Mouse (Mus musculus) midbrain, embryonic 10.5 days (tissue): ENCODE results near the gene Ppp1r26. TPM values are rescaled to one million over a fixed set of nuclear protein-coding genes. Genes with fewer than 3 reads are reported as not detected.

Experiments used
- DNase-seq: peaks from one replicate; pipeline ENCODE4 v3.0.0-alpha.2; 2017; ENCODE audit warnings: low spot score
- H3K27ac ChIP-seq: fragments of 300-500 bp; sonication (generic); replicated peaks from 2 replicates; pipeline ENCODE4 v1.5.1; 2016; ENCODE audit warnings: mild to moderate bottlenecking
- H3K27me3 ChIP-seq: fragments of 300-500 bp; sonication (generic); 2 replicates; pipeline ENCODE4 v1.6.1; 2016; ENCODE audit warnings: low read depth, mild to moderate bottlenecking; ENCODE audit not compliant: poor library complexity, severe bottlenecking
- H3K36me3 ChIP-seq: fragments of 300-500 bp; sonication (generic); 2 replicates; pipeline ENCODE4 v1.6.1; 2016; ENCODE audit warnings: mild to moderate bottlenecking, moderate library complexity
- H3K4me1 ChIP-seq: fragments of 300-500 bp; sonication (generic); 2 replicates; pipeline ENCODE4 v1.6.1; 2016
- H3K4me3 ChIP-seq: fragments of 300-500 bp; sonication (generic); 2 replicates; pipeline ENCODE4 v1.5.1; 2016; ENCODE audit warnings: mild to moderate bottlenecking, moderate library complexity
- H3K9me3 ChIP-seq: fragments of 300-500 bp; sonication (generic); replicated peaks from 2 replicates; pipeline ENCODE4 v1.6.1; 2016; ENCODE audit warnings: mild to moderate bottlenecking
- WGBS: fragments of 180-500 bp; shearing (Covaris S2); methylation state at CpG from one replicate; pipeline ENCODE4 v1.1.7; 2016; 5-methylcytosine and 5-hydroxymethylcytosine counted together
- polyA plus RNA-seq: library from polyadenylated mRNA; unstranded; fragments of >200 nt; fragmentation: Nextera tagmentation; extraction: Ambion mirVana; gene quantifications from 2 replicates; pipeline ENCODE4 v1.2.1, GENCODE M21; 2016

Ppp1r26 gene
- polyA plus RNA-seq, 1 experiment from 2014 or later, result 4.9 TPM

DNA sequence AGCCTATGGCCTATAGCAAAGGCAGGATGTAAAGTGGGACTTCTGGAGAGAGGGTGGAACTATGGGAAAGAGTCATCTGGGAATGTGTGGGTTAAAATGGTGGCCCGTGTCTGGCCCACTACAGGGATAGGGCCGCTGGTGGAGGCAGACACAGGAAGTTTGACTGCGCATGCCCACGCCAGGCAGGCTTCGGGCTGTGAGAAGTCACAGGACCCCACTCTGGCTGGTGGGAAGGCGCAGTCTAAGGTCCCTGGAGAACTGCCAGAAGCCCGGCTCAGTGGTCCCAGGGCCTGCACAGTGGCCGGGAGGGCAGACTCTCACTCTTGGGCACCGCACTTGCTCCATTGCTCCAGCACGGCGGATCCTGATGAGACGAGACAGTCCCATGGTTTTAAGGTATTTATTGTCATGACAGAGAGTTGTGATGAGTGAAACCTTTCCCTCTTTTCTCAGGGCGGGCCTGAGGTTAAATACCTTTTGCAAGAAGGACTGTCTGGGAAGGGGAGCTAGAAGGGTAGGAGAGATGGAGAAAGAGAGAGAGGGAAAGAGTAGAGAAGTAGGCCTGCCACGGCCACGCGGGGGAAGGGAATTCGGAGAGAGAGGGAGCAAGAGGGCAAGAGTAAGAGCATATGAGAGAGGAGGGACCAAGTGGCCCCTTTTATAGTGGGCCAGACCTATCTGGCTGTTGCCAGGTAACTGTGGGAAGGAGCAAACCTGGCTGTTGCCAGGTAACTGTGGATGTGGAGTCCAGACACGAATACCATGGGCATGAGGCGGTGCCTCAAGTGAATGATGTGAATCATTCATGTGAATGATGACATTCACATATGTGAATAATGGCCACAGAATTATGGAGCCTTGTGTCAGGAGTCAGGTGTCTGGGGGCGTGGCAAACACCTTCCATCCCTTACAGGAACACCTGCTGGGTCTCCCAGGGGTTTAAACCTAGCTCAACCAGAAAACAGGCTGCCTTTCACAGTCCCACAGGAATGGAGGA lies 32.9 kb downstream of the Ppp1r26 start:
- Histone ChIP-seq H3K27ac (no peak overlapping the region), H3K4me3 (no peak overlapping the region), H3K36me3 (no peaks in the 10 kb centered on the region), H3K27me3 (no peaks in the 10 kb centered on the region), H3K4me1 (peaks cover 4% of the 10 kb centered on the region; the same call in 1 of the 2 replicates), H3K9me3 (no peaks in the 10 kb centered on the region)
- WGBS, result 83% methylated on average over 20 of the region's 20 CpGs
- DNase-seq, result no peak

DNA sequence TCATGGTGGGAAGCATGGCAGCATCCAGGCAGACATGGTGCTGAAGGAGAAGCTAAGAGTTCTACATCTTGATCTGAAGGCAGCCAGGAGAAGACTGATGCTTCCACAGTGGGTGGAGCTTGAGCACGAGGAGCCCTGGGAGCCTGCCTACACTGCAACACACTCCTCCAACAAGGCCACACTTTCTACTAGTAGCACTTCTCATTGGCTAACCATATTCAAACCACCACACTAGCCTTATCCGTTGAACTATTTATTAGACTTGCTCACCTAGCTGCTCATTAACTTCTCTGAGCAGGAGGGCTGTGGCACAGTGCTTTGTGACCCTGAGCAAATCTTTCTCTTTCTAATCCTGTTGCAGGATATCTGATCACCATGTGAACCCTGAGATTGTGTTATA lies 37.3 kb downstream of the Ppp1r26 start:
- H3K27me3 ChIP-seq, result no peaks in the 10 kb centered on the region
- peaks cover 4% of the 10 kb centered on the region; the same call in 1 of the 2 replicates for H3K4me1 ChIP-seq
- no peak overlapping the region for H3K27ac ChIP-seq
- WGBS, result 76% methylated on average over 2 of the region's 2 CpGs
- no peaks in the 10 kb centered on the region for H3K36me3 ChIP-seq
- no peak overlapping the region for H3K4me3 ChIP-seq
- no peaks in the 10 kb centered on the region for H3K9me3 ChIP-seq
- DNase-seq, result no peak

DNA sequence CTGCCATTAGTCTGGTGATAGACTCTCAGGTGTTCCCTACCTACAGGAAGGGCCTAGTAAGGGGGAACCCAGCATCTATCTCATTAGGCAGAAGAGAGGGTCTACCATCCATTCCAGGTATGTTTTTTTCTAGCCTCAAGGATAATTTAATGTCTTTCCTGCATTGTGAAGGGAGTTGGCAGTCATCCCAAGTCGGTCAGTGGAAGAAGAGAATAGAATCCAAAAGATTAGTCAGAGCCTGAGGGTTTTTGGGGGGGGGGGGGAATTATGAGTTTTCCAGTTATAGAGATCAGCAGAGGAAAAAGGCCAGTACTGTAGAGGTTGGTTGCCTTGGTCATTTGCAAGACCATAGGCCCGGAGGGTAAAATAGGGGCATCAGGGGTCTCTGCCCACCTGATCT lies 47.9 kb downstream of the Ppp1r26 start:
- H3K9me3 ChIP-seq, result no peaks in the 10 kb centered on the region
- DNase-seq, result no peak
- WGBS, result 85% methylated on average over 2 of the region's 2 CpGs

DNA sequence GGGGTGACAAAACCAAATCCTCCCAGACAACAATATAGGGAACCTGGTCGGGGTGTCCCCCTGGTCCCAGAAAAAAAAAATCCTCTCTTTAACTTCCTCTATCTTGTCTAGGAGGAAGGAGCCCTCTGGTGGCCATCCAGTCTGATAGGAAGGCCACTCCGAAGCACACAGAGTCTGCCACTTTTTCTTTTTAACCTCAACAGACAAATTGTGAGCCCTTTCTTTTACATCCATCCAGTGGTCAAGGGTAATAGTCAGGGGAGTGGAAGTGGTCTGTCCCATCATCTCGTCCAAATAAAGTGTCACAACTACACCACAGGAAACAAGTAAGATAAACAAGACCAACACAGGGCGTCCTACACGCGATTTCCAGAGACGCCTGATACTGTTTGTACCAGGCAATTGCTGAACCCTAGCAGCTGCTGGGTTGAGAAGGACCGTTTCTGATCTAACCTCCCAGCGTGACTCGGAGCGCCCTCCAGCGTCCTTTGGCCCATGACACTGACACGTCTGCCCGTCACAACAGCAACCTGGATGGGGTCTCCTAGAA lies 48.7 kb downstream of the Ppp1r26 start:
- no peak overlapping the region for H3K27ac ChIP-seq
- H3K9me3 ChIP-seq, result no peaks in the 10 kb centered on the region
- H3K4me1 ChIP-seq, result no peaks in the 10 kb centered on the region; the same call in 1 of the 2 replicates
- no peak overlapping the region for H3K4me3 ChIP-seq
- 86% methylated on average over 14 of the region's 14 CpGs for WGBS
- H3K27me3 ChIP-seq, result no peaks in the 10 kb centered on the region
- no peak for DNase-seq
- no peaks in the 10 kb centered on the region for H3K36me3 ChIP-seq

More for the DNA sequence above, 47.9 kb downstream of the Ppp1r26 start:
- Histone ChIP-seq H3K27ac (no peak overlapping the region), H3K27me3 (no peaks in the 10 kb centered on the region), H3K4me3 (no peak overlapping the region), H3K36me3 (no peaks in the 10 kb centered on the region), H3K4me1 (no peaks in the 10 kb centered on the region; the same call in 1 of the 2 replicates)

DNA sequence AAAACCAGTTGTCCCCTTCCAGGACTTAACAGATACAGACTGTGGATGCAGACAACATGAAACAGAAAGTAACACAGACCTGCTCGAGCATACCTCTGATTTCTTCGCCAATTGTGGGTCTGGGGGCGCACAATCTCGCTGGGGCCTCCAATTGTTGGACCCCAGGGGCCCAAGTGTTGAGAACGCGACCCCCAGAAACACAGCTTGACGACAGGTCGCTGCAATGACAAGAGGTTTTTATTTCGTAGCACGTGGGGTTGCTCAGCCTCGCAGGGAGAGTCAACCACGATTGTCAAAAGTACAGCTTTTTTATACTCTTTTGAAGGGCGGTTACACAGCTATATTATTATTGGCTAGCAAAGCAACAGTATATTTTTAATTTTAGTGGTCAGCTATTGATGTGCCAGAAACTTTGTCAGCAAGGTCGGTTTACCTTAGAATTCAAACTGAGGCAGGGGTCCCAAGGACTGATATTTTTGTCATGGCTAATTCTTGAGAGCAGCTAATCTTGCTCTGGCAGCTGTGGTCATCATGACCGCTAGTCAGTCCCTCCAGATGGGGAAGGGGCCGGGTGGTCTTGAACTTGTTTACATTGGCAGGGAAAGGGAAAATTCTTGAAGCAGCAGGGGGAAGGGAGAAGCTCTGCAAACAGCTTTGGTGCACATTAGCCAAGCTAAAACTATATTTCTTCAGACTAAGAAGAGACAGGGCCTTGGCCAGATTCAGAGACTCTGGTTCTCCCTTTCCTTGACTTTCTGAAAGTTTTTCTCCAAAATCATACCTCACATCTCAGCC lies 49.4 kb downstream of the Ppp1r26 start:
- no peak for DNase-seq
- Histone ChIP-seq H3K27ac (no peak overlapping the region), H3K9me3 (no peaks in the 10 kb centered on the region), H3K4me1 (no peaks in the 10 kb centered on the region; the same call in 1 of the 2 replicates), H3K4me3 (no peak overlapping the region), H3K36me3 (no peaks in the 10 kb centered on the region), H3K27me3 (no peaks in the 10 kb centered on the region)
- 88% methylated on average over 16 of the region's 16 CpGs for WGBS

DNA sequence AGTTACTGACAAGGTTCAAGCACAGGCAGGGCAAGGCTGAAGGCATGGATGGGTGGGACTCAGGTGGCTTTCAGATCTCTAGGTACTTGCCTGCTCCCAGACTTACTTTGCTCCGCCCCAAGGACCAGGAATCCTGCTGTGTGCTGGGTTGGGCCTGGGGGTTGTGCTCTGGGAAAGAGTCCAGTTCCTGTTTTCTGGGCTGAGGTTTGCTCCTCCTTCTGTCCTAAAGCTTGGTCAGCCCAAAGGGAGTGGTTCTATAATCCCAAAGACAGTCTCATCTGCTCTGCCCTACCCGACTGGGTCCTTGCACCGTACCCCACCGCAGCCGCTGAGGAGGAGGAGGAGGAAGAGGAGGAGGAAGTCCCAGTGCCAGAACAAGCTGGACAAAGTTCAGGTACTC lies 50.1 kb downstream of the Ppp1r26 start, which contains the start of gene Gbgt1:
TSS of gene Gbgt1 (plus strand) at position 221 of the 400 bp plus-strand sequence.
- H3K4me1 ChIP-seq, result no peaks in the 10 kb centered on the region; the same call in 1 of the 2 replicates
- no peaks in the 10 kb centered on the region for H3K36me3 ChIP-seq
- H3K4me3 ChIP-seq, result no peak within 1 kb of the TSS
- H3K9me3 ChIP-seq, result no peaks in the 10 kb centered on the region
- DNase-seq, result no peak
- WGBS, result 73% methylated on average over 5 of the region's 5 CpGs
- H3K27me3 ChIP-seq, result no peaks in the 10 kb centered on the region
- H3K27ac ChIP-seq, result no peak within 1 kb of the TSS

DNA sequence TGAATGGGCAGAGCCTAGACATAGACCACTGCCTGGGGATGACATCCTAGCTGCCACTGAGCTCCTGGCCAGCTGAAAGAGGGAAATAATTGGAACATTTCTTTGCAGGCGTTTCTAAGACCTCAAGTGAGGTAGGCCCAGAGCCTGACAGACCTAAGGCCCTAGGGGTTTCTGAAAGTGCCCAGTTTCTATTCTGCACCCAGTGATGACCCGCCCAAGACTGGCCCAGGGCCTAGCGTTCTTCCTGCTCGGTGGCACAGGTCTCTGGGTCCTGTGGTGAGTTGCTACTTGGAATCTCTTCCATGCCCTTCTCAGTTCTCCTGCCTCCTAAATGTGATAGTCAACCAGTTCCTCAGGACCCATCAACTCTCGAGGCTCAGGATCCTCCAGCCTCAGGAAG lies 51.0 kb downstream of the Ppp1r26 start:
- Histone ChIP-seq H3K27ac (no peak overlapping the region), H3K4me3 (no peak overlapping the region), H3K9me3 (no peaks in the 10 kb centered on the region), H3K36me3 (no peaks in the 10 kb centered on the region), H3K27me3 (no peaks in the 10 kb centered on the region), H3K4me1 (no peaks in the 10 kb centered on the region; the same call in 1 of the 2 replicates)
- no peak for DNase-seq
- 88% methylated on average over 5 of the region's 5 CpGs for whole genome bisulfite sequencing

DNA sequence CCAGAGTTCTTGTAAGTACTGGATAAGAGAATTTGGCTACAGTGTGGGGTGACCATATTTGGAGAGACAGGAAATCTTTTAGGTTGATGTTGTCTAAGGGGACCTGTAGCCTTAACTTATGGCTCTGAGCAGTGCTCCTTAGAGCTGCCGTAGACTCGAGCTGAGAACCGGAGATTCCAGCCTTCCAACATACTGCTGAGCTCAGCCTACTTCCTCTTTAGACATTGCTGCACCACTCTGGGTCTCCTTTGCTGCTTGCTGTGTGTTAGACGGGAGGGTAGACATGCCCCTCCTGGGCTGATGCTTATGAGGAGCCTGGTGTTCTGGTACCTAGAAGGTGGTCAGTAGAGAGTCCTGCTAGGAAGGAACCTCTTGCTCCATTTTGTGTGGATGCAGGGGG lies 51.8 kb downstream of the Ppp1r26 start:
- no peak for DNase-seq
- H3K36me3 ChIP-seq, result no peaks in the 10 kb centered on the region
- no peaks in the 10 kb centered on the region for H3K9me3 ChIP-seq
- no peaks in the 10 kb centered on the region for H3K27me3 ChIP-seq
- no peaks in the 10 kb centered on the region; the same call in 1 of the 2 replicates for H3K4me1 ChIP-seq
- no peak overlapping the region for H3K4me3 ChIP-seq
- WGBS, result 77% methylated on average over 4 of the region's 4 CpGs
- no peak overlapping the region for H3K27ac ChIP-seq

DNA sequence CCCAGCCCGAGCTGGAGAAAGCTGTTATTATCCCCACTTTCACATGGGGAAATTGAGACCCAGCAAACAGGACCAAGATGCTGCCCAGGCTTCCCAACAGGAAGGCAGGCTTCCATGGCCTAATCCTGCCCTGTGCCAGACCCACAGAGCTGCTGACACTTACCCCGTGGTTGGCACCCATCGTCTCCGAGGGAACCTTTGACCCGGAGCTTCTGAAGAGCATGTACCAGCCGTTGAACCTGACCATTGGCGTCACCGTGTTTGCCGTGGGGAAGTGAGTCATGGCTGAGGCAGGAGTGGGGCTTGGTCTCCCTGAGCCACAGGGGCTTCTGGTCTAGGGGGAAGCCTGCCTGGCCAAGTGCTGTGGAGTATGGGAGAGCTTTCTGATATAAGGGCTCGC lies 56.4 kb downstream of the Ppp1r26 start:
- Histone ChIP-seq H3K9me3 (no peaks in the 10 kb centered on the region), H3K36me3 (no peaks in the 10 kb centered on the region), H3K4me3 (no peak overlapping the region), H3K27me3 (no peaks in the 10 kb centered on the region), H3K4me1 (no peaks in the 10 kb centered on the region), H3K27ac (no peak overlapping the region)
- DNase-seq, result no peak
- WGBS, result 88% methylated on average over 10 of the region's 10 CpGs

DNA sequence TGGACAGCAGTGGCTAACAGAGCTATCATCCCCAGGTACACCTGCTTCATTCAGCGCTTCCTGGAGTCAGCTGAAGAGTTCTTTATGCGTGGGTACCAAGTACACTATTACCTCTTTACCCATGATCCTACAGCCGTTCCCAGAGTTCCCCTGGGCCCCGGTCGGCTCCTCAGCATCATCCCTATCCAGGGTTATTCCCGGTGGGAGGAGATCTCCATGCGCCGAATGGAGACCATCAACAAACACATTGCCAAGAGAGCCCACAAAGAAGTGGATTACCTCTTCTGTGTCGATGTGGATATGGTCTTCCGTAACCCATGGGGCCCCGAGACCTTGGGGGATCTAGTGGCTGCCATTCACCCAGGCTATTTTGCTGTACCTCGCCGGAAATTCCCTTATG lies 58.1 kb downstream of the Ppp1r26 start:
- no peak for DNase-seq
- H3K27me3 ChIP-seq, result no peaks in the 10 kb centered on the region

More for the DNA sequence above, 58.1 kb downstream of the Ppp1r26 start:
- Histone ChIP-seq H3K27ac (no peak overlapping the region), H3K4me1 (no peaks in the 10 kb centered on the region), H3K36me3 (no peaks in the 10 kb centered on the region), H3K9me3 (no peaks in the 10 kb centered on the region), H3K4me3 (no peak overlapping the region)
- 89% methylated on average over 13 of the region's 13 CpGs for WGBS
